Mouse (Mus musculus) C2C12 (cell line): Measurements from ENCODE around the gene Abcc12.

Source experiments
- CTCF ChIP-seq: IDR thresholded peaks from one replicate; pipeline ENCODE4 v1.5.1; 2011; ENCODE audit not compliant: control insufficient read depth, insufficient read depth, insufficient read length
- USF1 ChIP-seq: IDR thresholded peaks from one replicate; pipeline ENCODE4 v1.6.1; 2011; ENCODE audit warnings: low read depth, mild to moderate bottlenecking, control low read depth, moderate library complexity

- TF ChIP-seq CTCF (no peak), USF1 (no peak)
Measured at GRCm38 (mm10) chr8:86559947-86560687, 20.4 kb downstream of the Abcc12 start.
